Mouse (Mus musculus) cortical plate, adult 2 months (tissue): Measurements from ENCODE around the gene Psmd11.

Experiments used
- CTCF ChIP-seq: fragments of 200-500 bp; IDR thresholded peaks from 2 replicates; pipeline ENCODE4 v1.5.1; 2011; ENCODE audit warnings: mild to moderate bottlenecking, control low read depth, low read length; ENCODE audit not compliant: insufficient read depth; ENCODE audit errors: extremely low read depth
- POLR2A ChIP-seq: fragments of 200-500 bp; IDR thresholded peaks from 2 replicates; pipeline ENCODE4 v1.6.1; 2011; ENCODE audit warnings: mild to moderate bottlenecking, low read length, control low read depth; ENCODE audit not compliant: insufficient read depth; ENCODE audit errors: extremely low read depth

DNA sequence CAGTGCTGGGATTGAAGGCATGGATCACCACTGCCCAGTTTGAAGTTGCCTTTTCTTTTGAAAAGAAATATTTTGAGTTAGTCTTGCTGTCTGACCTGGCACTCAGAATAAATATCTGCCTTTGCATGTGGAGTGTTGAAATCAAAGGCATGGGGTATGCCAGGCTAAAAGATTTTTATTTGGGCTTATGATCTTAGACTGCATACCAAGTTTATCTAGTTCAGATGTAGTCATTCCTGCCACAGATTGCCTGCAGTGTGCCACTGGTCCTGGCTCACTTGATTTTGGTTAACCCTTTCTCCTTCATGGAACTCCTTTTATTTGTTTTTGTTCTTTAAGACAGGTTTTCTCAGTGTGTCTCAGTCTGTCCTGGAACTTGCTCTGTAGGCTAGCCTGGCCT is 44.0 kb upstream of the Psmd11 start:
- TF ChIP-seq POLR2A (no peak), CTCF (no peak)
